Mouse (Mus musculus) A20 (cell line): ENCODE measurements at regions not wholly inside any gene's neighbourhood (a gene's known extent, or its start where the extent isn't known, plus 50 kb on each side); places are given as distances from the start of the nearest gene placed in this dataset.

ENCODE experiments used
- DNase-seq: peaks from one replicate; pipeline ENCODE4 v3.0.0-alpha.2; 2011; ENCODE audit warnings: low read depth, low spot score

GRCm38 (mm10) chr3:83552516-83553139 lies 213.5 kb upstream of the Sfrp2 start:
- DNase-seq, result no peak

- no peak for DNase-seq
These were observed 212.3 kb upstream of the Sfrp2 start for GRCm38 (mm10) chr3:83553858-83554257.

DNA sequence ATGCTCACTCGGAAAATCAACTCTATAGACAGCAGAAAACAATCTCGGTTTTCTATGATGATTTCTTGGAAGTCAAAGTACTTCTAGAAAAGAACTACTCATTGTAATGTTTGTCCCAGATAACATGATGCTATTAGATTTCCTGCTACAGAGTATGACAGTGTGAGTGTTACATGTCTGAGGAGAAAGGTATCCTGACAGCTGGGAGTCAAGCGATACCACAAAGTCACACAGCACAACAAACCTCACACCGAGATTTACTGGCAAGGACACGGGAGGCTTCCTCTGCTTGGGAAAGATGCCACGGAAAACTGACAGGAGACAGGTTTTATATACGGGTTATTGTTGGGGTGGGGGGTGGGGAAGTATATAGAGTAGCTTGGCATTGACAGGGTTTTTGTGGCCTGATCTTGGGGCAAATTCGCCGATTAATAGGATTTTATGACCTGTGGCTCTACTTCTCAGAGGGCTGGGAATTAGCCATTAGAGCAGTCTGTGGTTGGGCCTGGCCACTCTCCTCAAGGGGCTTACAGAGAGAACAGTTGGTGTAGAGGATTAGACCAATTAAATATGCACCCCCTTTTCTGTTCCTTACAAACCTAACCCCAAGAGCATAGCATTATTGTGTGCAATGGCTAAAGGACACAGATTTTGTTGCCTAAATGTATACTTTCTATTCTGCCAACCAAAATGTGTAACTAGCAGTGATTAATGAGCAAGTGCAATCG lies 209.2 kb upstream of the Sfrp2 start:
- no peak for DNase-seq

DNA sequence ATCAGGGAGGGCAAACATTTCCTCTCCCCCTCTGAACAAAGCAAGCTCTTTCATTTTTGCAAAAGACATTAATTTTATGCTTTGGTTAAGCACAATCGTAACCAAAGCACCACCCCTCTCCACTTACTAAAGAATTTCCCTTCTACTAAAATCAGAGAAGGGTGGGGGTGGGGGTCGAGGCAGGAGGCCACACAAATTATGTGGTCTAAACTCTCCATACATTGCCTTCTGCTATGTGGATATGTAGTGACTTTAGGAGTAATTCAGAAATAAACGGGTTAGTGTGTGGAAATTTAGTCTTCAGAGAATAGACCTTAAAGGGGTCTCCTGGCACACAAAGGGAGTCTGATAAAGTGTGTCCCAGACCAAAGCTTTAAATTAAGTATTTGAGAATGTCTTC lies 204.1 kb upstream of the Sfrp2 start:
- DNase-seq, result no peak

DNA sequence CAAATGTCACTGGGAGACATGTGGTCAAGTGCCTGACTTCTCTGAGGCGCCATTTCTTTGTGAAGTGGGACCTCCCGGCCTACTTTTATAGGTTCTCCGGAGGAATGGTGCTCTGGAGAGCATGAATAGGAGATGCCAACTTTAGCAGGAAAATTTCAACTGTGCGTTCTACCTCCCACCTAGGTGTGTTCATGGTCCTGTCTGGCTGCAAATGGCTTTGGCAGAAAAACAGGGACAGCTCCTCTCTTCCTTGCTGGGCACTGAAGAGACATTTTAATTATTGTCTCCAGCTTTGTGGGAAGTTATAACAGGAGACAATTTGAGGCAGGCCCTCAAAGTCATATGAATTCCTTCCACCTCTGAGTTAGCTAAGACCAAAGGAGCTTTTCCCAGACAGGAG lies 190.6 kb upstream of the Sfrp2 start:
- DNase-seq, result no peak

GRCm38 (mm10) chr3:83576155-83576554 lies 190.0 kb upstream of the Sfrp2 start:
- DNase-seq, result no peak

- DNase-seq, result no peak
These were observed 185.4 kb upstream of the Sfrp2 start for GRCm38 (mm10) chr3:83580766-83581165.

GRCm38 (mm10) chr3:83582256-83582655 lies 183.9 kb upstream of the Sfrp2 start:
- DNase-seq, result no peak

GRCm38 (mm10) chr3:83583071-83583672 lies 182.9 kb upstream of the Sfrp2 start:
- DNase-seq, result no peak

DNA sequence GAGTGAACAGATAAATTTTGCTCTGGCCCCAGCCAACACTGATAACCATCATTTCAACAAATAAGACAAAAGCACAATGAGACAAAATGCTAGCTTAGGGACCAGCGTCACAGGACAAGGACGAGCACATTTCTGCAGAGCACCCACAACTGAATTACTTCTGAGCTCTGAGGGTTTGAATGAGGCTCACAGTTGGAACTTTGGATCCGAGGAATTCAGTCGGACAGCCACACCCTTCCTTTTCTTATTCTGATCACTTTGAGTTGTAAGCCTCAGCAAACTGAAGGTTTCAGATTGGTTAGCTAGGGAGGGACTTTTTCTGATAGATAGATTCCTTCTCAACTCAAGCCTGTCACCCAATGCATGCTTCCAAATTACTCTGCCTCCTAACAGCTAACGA lies 180.0 kb upstream of the Sfrp2 start:
- DNase-seq, result no peak

DNA sequence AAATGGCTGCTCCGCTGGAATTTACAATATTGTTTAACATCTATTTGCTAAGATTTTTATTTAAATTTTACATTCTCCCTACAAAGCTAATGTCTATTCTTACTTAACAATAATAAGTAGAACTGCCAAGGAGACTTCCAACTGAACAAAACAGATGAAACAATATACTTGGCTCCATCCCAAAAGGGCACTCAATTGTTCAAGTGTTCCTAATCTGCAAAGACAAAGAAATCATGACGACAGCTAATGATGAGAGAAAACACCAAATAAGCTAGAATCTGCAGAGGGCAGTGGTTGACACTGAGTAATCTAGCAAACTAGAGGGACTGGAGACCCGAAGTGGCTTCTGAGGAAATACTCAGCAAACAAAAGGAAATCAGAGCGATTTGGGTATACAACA lies 179.6 kb upstream of the Sfrp2 start:
- DNase-seq, result no peak

- no peak for DNase-seq
These were observed 177.0 kb upstream of the Sfrp2 start for GRCm38 (mm10) chr3:83589127-83589526.

GRCm38 (mm10) chr3:83591206-83591605 lies 174.9 kb upstream of the Sfrp2 start:
- no peak for DNase-seq

GRCm38 (mm10) chr3:83593321-83593720 lies 172.8 kb upstream of the Sfrp2 start:
- no peak for DNase-seq

DNA sequence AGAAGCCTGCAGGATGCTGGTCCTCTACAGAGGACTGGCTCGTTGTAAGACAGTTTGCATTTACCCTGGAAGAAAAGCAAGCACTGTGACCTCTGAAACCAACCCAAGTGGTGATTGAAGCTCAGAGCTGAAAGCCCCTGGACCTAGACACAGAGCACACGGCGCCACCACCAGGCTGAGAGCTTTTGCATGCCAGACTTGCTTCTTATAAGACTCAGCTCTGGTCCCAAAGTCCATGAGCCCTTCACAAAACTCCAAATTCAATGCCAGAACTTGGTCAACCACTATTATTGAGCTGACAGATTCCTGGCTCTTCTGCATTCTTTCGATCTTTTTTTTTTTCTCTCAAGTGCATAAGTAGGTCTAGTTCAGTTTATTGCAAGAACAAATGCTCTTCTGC lies 164.6 kb upstream of the Sfrp2 start:
- no peak for DNase-seq

DNA sequence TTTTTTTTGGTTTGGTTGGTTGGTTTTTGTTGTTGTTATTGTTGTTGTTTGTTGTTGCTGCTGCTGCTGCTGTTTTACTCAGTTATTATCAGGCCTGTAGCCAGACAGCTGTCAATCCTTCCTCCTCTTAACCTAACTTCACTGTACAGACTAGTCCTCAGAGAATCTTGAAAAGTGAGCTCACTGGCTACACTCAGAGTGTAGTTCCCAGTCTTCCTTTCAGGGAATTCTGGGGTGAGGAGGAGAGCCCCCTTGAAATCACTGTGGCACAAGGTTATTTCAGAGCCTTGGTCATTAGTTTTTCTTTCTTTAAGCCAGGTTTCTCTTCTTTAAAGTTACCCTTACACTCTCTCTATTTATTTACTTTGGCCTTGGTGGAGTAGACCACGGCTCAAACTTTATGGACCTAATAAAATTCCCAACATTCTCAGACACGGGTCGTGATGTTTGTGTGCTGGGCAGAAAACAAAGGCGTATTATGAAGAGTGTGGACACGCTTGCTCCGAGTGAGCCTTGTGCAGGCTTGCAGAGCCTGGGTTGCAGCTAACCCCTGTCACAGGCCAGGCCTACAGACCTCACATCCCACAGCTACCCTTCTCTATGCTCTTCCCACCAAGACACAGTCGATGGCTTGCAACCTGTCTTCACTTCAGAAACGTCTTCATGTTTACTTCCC lies 156.9 kb upstream of the Sfrp2 start:
- DNase-seq, result no peak

DNA sequence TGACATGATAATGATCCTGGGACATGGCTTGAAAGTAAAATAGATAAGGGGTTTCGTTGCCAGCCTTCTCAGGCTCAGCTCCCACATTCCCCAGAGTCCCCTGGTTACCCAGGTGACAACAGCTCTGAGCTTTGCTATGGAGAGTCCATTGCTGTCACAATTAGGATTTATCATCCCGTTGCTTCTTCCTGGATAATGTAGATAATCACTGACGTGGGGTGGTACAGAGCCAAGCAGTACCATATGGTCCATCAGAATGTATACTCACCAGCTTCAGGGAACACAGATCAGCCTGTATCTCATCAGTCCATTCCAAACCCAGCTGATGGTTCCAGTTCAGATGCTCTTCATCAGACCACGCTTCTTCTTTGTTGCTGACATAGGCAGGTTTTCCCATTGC lies 145.7 kb upstream of the Sfrp2 start:
- DNase-seq, result no peak

DNA sequence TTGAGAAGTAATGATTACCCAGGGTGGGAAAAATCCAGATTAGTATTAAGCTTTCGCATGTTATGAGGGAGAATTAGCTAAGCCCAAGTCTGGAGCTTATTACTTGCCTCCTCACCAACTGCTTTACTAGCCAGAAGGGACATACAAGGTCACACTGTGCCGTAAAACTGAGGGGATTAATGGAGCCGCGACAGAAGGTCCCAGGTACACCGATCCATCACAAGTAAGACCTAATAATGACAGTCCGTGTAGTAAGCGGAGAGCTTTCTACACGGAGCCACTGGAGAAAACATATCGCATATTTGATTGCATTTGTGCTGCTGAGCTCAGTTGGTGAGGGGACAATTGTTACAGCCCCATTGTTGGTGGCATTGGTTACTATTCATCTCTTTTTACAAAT lies 133.1 kb upstream of the Sfrp2 start:
- DNase-seq, result no peak

DNA sequence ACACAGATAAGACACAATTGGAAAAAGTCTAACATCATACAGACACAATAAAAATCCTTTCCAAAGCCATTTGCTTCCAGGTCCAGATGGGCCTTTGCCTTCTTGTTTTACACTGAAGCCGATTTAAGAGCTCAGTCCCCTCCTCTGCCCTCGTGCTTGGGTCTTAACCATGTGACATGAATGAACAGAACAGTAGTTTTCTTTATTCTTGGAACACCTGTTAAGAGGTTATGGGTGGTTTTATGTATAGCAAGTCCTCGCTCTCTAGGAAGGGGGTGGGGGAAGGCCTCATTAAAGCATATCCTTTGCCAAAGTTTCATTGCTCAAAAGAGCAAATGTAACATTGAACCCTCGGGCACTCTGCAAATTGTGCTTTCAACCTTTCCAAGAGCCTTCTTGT lies 125.7 kb upstream of the Sfrp2 start:
- DNase-seq, result no peak

DNA sequence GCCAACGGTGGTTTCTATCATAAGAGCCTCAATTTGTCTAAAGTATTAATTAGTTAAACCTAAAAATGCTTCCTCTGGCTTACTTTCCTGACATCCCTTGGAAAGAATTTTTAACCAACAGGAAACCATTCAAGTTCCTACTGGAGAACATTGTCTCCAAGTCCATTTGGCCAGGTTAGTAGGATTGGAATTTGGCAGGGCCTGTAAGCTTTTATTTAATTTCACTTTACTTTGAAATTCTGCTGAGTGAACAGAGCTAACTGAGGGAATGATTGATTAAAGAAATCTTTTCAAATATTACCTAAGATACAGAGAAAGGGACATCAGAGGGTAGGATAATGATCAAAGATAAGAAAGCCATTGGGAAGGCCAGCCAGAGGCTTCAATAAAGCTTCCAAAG lies 102.4 kb upstream of the Sfrp2 start:
- no peak for DNase-seq

DNA sequence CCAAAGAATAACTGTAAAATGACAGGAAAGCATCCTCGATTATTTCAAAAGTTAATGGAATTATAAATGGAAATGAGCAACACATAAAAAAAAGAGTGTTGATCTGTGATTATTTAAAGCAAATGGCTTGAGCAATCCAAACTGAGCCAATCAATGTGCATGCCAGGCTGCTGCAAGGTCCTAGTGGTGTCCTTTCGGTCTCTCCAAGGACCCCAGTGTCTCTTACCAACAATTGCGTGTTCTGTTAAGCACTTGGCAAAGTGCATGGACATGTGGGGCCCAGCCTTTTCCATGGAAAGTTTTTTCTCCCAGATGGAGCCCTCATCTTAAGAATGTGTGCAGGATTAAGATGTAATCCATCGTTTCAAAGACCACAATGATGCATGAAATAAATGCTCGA lies 90.0 kb upstream of the Sfrp2 start:
- DNase-seq, result no peak

DNA sequence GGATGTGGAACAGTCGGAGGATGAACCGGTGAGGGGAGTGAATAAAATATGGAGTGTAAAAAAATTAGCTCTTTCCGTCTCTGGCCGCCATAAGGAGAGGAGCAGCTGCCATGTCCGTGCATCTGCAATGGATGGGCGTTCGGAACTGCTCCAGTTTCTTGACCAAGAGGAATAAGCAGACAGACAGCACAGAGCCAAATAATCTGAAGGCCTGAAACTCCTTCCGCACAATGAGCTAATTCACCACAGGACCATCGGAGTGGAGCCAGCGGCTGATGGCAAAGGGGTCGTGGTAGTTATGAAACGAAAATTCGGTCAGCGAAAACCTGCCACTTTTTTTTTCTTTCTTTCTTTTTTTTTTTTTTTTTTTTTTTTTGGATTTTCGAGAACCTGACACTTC lies 79.5 kb upstream of the Sfrp2 start:
- DNase-seq, result no peak

- peak; percentile 23 for DNase-seq
These were observed 78.6 kb upstream of the Sfrp2 start for GRCm38 (mm10) chr3:83687503-83687902.
